In the genomic region with DNA sequence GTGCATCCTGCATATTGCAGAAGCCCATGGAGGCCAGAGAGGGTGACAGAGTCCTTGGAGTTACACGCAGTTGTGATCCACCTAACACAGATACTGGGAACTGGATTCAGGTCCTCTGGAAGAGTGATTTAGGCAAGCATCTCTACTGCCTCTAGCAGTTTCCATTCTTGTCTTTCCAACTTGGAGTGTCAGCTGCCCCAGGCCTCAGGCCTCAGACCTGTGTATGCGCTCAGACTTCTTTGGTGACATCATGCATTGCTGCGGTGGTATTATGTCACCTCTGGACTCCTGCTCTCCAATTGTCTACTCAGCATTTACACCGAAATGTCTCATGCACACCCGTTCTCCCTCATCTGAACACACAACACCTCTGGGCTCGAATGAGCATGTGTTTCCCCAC, we compare ENCODE assay signal across 25 mouse cellular contexts.
"Had no signal": no experiment of that assay in that cellular context is flagged by ENCODE, and none has a peak within 500 bp of the region (broad histone marks: within the 10 kb centered on the region; RNA-seq: fewer than 3 reads in every experiment).

No protein-coding gene starts in this region.

- H3K27ac ChIP-seq: embryonic facial prominence, embryonic 10.5 days; embryonic facial prominence, embryonic 12.5 days; embryonic facial prominence, embryonic 13.5 days; embryonic facial prominence, embryonic 15.5 days; forebrain, embryonic 10.5 days; forebrain, embryonic 12.5 days; forebrain, embryonic 13.5 days; forebrain, embryonic 15.5 days; gastrocnemius, adult 2 months; heart, adult 2 months had no signal

- H3K27me3 ChIP-seq: embryonic facial prominence, embryonic 12.5 days; embryonic facial prominence, embryonic 13.5 days; embryonic facial prominence, embryonic 15.5 days; forebrain, embryonic 12.5 days; forebrain, embryonic 13.5 days; forebrain, embryonic 15.5 days had no signal

- H3K4me3 ChIP-seq: embryonic facial prominence, embryonic 10.5 days; embryonic facial prominence, embryonic 12.5 days; embryonic facial prominence, embryonic 13.5 days; embryonic facial prominence, embryonic 15.5 days; erythroblast, embryonic 14.5 days; forebrain, embryonic 10.5 days; forebrain, embryonic 12.5 days; forebrain, embryonic 13.5 days; forebrain, embryonic 15.5 days; gastrocnemius, adult 2 months; heart, adult 2 months had no signal

- DNase-seq: cerebellum, adult 2 months; cerebellum, adult 8-10 months; cerebellum, adult 9-10 months; cerebellum, adult 9-11 months; cerebellum, postnatal 10 days; cerebellum, postnatal 14 days; cerebellum, postnatal 25 days; cerebellum, postnatal 36 days; embryo, embryonic 11 days; forebrain, postnatal 0 days; gastrocnemius, adult 2 months; gastrocnemius, postnatal 14 days; gastrocnemius, postnatal 25 days; gastrocnemius, postnatal 36 days; heart, adult 18-20 months; heart, adult 2 months had no signal

- H3K9me3 ChIP-seq: embryonic facial prominence, embryonic 10.5 days; embryonic facial prominence, embryonic 12.5 days; embryonic facial prominence, embryonic 13.5 days; embryonic facial prominence, embryonic 15.5 days; forebrain, embryonic 10.5 days; forebrain, embryonic 12.5 days; forebrain, embryonic 13.5 days; forebrain, embryonic 15.5 days had no signal

- H3K4me1 ChIP-seq: embryonic facial prominence, embryonic 10.5 days; embryonic facial prominence, embryonic 12.5 days; embryonic facial prominence, embryonic 13.5 days; embryonic facial prominence, embryonic 15.5 days; forebrain, embryonic 10.5 days; forebrain, embryonic 12.5 days; forebrain, embryonic 13.5 days; forebrain, embryonic 15.5 days had no signal

- H3K36me3 ChIP-seq: embryonic facial prominence, embryonic 10.5 days; embryonic facial prominence, embryonic 12.5 days; embryonic facial prominence, embryonic 13.5 days; embryonic facial prominence, embryonic 15.5 days; forebrain, embryonic 10.5 days; forebrain, embryonic 12.5 days; forebrain, embryonic 15.5 days had no signal
